Mouse (Mus musculus) hindlimb bud, embryonic 11.5 days (tissue): Measurements from ENCODE around the gene Sacs.
"Not testable (repeated sequence)": the region's sequence is repeated elsewhere in the genome, so short reads cannot be mapped to it uniquely, and the experiment has no call there.

Experiments used
- DNase-seq: peaks from one replicate; pipeline ENCODE4 v3.0.0-alpha.2; 2012; ENCODE audit warnings: low read depth, low spot score; ENCODE audit errors: extremely low spot score

The Sacs gene

DNA sequence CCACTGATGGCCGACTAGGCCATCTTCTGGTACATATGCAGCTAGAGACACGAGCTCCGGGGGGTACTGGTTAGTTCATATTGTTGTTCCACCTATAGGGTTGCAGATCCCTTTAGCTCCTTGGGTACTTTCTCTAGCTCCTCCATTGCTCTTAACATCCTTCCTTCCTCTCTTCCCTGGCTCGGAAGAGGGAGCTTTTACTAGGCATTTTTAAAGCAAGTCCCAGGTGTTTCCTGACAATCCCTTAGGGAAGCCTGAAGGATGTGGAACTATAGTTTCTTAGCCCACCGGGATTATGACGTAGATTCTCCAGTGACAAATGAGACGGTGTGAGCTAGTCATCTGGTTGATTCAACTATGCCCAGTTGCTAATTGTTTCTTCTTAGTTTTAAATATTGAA lies 19.2 kb downstream of the Sacs start:
- DNase-seq: not testable (repeated sequence)

DNA sequence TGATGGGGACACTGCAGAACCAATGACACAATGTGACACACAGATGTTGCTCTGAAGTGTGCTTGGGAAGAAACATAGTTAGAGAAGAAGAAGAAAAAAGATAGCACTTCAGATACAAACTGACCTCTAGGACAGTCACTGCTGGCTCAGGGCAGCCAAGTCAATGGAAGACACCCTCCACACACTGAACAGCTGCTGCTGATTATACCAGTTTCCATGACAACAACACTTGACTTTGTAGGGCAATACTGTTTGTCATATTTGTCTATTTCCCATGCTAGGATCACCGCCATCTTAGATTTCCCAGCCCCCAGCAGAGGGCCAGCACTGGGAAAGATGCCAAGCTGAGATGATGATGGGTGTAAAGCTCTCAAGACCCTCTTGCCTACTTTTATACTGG lies 22.7 kb downstream of the Sacs start:
- no peak for DNase-seq

DNA sequence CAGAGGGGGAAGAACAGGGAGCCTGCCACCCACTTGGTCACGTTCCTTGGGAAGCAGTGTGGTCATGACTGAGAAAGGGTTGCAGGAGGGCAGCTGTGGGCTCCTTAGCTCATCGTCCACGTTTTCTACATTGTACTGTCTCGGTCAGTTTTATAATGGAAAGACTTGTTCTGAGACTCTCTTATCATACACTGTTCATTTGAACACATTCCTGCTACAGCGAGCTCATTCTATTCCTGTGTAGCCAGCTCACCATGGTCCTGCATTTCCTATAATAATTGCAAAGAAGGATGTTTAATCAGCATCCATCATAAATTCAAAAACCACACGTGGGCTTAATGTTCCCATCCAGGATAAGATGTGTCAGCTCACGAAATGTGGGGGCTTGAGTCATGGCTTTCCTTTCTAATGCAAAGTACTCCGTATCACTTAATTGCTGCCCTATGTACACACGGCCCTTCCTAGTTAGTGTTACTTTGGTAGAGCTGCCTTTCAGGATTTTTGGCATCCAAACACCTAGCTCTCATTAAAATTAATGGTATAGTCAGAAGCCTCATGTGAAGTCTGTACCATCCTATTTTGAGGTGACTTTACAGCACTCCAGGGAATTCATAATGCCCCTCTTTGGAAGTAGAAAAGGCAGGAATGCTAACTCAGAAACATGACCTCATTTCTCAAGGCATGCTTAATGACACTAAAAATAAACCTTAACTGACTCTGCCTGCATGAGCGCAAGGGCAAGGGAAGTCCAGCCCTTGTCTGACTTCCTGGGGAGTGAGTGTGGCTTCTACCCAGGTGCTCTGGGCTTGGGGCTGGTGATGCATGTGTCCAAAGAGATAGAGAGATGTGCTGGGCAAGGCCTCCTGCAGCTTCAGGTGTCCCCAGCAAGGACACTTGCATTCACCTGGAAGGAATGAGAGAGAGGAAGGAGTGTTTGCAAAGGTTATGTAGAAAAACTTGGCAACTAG lies 23.4 kb downstream of the Sacs start:
- DNase-seq: no peak

DNA sequence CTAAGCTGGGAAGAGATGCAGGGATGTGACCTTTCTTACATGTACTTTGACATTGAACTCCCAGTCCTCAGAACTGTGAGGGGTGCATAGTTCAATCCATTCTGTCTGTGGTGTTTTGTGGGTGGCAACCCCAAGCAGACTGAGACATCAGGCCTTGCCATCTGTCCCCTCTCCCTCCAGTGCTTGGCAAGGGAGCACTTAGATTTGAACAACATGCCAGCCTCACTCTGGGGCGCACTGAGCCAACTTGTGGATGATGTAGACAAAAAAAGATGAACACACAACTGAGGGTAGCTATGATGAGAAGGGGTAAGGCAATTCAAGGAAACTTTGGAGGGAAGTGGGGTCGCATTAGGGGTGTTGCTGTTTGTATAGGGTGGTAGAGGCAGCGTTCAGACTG lies 26.2 kb downstream of the Sacs start:
- DNase-seq: no peak

DNA sequence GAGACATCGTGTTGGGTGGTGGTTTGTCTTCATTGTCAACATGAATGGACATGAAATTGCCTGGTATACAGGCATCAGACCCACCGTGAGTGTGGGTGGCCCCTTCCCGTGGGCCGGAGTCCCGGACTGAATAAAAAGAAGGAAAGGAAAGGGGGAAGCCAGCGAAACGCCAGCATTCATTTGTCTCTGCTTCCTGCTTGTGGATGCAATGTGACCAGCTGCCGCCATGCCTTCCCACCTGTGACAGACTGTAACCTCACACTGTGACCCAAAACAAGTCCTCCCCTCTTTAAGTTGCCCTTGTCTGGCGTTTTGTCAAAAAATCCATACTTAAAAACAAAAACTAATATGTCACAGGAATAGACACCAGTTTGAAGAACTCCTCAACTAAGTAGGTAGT lies 27.7 kb downstream of the Sacs start:
- DNase-seq: no peak

DNA sequence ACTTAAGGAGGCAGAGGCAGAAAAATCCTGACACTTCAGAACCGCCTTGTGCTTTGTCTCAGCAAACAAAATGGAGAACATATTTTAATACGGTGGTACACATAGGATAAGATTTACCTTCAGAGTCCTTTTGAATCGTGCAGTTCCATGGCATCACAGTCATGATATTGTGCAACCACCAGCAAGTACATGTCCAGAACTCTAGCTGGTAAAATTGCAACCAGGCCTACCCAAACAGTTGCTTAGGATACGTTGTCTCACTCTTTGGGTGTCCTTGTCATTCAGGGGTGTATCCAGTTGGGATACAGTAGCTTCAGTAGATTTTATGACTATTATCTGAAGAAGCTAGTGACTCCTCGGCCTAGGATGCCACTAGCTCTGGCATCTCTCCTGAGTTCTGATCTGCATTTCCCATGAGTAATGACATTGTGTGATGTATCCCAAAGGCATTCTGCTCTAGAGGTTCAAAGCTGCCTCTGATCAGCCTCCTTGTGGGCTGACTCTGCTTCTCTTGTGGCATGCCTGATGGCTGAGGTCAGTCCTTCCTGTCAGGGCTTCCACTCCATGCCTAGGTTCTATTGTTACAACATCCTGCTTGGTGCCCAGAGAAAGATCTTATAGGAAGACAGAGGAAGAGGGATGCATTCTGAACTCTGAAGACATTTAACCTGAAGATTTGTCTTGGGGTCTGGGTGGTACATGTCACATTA lies 33.2 kb downstream of the Sacs start:
- no peak for DNase-seq

DNA sequence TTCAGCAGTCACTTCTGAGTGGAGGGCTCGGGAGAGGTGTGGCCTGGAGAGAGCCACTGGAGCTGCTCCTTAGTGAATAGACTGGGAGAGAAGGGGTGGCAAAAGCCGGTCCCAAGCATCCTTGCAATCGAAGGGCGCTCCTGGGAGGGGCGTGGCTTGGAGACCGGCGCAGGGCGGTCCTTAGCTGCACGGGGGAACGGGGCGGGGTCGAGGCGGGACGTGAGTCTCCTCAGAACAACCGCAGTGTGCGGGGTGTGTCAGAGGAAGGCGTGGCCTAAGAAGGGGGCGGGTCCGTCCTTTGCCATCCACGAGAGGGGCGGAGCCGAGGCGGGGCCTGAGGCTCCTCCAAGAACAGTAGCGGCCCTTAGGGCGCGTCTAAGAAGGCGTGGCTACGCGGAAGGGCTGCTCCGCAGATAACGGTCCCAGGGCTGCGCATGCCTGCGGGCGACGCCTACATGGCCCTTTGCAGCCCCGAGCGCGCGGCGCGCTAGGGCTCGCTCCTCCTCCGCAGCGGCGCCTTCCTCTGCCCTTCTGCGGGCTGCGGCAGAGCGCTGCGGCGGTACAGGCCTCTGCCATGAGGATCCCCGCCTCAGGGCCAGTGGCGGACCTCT lies 34.4 kb downstream of the Sacs start:
- peak; percentile 94 for DNase-seq

DNA sequence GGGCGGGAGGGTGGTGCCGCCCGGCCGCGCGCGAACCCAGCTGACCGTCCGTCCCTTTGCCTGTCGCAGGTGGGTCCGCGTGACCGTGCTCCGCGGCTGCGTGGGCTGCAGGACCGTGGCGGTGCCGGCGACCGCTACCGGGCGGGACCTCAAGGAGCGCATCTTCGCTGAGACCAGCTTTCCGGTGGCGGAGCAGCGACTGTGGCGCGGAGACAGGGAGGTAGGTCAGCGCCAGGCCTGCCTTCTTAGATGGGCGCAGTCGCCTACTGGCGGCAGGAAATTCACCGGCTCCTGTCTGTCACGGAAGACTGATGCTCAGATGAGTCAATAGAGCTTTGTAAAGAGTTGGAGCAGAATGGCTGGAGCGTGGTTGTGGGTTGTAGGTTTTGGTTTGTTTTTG lies 35.0 kb downstream of the Sacs start:
- DNase-seq: no peak

DNA sequence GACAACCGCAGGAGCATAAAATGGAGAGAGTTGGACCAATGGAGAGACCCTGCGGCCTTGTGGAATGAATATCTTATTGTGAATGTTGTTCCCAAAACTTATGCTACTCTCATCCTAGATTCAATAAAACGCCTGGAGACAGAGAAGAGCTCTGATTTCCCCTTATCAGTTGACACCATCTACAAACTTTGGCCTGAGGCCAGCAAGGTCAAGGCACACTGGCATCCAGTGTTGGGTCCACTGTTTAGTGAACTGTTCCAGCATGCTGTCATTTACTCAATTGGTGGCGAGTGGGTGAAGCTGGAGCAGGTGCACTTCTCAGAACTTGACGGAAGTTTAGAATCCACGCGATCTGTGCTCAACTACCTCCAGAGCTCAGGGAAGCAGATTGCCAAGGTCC lies 53.6 kb downstream of the Sacs start:
- DNase-seq: no peak

DNA sequence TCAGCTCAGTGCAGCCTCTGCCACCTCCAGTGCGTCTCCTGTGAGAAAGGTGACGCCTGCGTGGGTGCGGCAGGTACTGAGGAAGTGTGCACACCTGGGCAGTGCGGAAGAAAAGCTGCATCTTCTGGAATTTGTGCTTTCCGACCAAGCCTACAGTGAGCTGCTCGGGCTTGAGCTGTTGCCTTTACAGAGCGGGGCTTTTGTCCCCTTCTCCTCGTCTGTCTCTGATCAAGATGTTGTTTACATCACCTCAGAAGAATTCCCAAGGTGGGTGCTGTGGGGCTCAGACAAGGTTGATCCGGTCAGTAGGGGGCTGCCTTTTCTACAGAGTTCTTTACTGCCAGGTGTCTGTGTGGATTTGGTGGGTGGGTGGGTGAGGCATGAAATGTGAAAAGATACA lies 54.1 kb downstream of the Sacs start:
- DNase-seq: no peak

DNA sequence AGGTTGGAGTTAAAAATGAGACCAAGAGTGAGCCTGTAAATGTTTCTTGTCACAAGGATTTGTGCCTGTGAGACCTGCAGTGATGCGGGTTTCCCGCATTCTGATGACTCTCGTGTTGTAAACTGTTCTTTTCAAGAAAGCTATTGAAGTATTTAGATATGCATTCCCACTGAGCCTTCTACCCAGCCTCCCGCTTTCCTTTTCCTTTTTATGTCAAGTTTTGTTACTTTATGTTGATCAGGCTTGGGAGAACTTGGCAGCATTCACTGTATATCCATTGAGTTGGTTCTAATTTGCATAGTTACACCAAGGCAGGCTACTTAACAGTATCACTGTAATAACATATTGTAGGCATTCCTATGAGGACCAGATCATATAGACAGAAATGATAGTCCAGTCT lies 56.2 kb downstream of the Sacs start:
- DNase-seq: no peak

DNA sequence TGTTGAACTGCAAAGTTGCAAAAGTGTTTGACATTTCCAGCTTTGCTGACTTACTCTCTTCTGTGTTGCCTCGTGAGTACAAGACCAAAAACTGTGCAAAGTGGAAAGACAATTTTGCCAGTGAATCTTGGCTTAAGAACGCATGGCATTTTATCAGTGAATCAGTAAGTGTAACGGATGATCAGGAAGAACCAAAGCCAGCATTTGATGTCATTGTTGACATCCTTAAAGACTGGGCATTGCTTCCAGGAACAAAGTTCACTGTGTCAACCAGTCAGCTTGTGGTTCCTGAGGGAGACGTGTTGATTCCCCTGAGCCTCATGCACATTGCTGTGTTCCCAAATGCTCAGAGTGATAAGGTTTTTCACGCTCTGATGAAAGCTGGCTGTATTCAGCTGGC lies 71.9 kb downstream of the Sacs start:
- DNase-seq: no peak

DNA sequence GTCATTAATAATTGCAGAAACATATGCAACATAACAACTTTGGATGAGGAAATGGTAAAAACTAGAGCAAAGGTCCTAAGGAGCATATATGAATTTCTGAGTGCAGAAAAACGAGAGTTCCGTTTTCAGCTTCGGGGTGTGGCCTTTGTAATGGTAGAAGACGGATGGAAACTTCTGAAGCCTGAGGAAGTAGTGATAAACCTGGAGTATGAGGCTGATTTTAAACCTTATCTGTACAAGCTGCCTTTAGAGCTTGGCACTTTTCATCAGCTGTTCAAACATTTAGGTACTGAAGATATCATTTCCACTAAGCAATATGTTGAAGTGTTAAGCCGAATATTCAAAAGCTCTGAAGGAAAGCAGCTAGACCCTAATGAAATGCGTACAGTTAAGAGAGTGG lies 73.5 kb downstream of the Sacs start:
- no peak for DNase-seq

DNA sequence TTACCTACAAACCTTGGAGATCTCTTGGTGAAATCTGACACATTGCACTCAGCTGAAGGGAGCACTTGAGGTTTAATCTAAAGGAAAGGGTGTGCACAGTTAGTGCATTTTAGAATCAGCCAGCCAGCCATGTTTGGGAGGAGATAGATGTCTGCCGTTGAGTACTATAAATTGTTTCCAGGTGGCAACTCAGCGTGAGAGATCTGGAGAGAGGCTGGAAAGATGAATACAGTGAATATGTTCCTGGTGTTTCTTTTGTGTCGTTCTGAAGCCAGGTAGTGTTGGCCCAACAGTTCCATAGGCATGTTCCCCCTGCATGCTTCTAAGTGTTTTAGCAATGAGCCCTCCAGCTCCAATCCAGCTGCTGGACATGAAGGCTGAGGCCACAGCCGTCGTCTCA lies 82.9 kb downstream of the Sacs start:
- no peak for DNase-seq

DNA sequence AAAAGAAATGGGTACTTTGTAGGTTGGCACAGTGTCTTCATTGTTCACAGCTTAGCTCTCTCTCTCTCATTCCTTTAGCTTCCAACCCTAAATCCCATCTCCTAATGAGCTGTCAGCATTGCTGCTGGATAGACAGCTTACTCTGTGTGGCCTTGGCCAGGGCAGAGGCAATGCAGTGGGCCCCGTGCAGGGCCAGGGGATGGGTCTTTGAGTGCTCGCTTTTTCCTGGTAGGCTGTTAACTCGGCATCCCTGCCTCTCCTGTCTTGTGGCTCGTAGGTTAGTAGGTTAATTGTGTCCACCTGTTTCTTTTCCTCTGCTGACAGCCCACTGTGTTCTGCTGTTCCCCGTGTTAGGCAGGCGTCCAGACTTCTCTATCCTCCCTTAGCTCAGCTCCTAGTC lies 84.2 kb downstream of the Sacs start:
- DNase-seq: no peak

DNA sequence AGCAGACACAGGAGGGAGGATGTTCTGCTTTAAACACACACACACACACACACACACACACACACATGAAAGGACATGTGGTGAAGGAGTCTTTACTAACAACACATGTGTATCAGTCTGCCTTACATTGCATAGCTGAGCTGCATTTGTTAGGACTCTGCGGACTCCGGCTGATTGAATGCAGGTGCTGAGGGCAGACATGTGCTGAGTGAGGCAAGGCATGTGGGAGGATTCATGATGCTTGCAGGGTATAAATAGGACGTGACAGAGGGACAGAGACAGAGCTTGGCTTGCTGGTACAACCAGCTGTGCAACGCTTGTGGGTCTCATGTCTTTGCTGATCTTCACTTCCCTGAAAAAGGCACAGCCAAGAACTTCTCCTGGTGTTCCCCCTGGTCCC lies 85.5 kb downstream of the Sacs start:
- DNase-seq: no peak

DNA sequence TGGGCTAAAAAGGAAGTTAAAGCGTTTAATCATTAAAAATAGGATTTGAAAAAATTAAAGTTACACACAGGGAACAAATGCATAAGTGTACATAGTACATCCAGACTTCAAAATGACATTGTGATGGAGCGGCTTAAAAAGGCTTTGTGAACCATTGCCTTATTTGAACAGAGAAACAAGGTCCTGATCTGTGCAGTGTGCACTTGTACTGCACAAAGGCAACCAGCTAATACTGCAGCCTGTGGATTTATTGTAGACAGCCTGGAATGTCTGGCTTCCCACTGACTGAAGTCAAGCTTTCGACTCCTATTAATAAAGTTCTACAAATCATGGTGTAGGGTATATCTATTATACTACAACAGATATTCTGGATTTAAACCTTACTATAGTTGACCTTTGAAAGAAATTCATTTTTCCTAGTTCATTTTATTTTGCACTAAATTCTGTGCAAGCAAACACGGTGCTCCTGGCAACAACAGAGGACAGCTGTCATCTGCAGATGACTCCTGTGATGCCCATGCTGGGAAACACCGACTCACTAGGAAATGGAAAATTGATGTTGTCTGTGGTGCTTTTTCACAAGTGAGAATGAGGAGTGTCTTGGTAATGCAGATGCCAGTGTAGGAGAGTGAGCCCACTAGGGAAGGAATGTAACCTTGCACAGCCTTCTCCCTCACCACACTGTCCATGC lies 86.3 kb downstream of the Sacs start:
- no peak for DNase-seq

DNA sequence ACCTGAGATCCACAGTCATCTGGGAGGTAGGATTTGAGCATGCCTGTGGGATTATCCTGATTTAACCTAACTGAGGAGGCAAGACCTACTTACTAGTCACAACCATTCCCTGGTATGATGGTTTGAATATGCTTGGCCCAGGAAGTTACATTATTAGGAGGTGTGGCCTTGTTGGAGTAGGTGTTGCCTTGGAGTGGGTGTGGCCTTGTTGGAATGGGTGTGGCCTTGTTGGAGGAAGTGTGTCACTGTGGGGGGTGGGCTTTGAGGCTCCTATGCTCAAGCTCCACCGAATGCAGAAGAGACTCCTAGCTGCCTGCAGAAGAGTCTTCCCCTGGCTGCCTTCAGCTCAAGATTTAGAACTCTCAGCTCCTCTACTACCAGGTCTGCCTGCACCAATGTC lies 87.9 kb downstream of the Sacs start:
- DNase-seq: no peak

DNA sequence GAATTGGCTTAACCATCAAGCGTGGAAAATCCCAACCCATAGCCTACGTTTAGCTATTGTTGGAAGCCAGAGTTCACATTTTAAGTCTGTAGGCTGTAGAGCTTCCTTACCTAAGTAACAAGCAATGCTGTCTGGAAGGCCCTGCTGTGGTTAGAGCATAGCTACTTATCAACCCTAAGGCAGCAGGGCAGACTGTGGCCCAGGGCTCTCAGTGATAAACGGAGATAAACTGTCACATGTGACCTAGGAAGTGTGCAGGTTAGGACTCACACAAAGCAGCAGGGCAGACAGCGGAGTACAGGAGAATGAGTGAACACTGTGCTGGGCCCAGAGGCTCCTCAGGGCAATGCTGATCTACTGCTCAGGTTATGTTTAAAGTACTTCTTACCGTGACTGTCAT lies 91.5 kb downstream of the Sacs start:
- no peak for DNase-seq

DNA sequence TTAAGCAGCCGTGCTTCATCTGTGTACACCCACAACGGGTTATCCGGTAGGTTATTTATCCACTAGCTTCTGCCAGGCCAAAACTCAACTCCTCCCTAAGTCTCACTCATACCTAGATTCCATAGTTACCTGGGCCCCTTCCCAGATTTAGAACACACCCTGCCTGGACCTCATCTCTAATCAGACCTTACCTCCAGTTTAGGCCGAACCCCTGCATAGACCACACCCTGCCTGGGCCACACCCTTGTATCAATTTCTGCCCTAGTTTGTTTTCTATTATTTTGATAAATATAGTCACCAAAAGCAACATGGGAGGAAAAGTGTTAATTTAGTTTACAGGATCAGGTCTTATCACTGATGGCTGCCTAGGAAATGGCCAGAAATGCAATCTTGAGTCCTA lies 91.9 kb downstream of the Sacs start:
- DNase-seq: no peak

DNA sequence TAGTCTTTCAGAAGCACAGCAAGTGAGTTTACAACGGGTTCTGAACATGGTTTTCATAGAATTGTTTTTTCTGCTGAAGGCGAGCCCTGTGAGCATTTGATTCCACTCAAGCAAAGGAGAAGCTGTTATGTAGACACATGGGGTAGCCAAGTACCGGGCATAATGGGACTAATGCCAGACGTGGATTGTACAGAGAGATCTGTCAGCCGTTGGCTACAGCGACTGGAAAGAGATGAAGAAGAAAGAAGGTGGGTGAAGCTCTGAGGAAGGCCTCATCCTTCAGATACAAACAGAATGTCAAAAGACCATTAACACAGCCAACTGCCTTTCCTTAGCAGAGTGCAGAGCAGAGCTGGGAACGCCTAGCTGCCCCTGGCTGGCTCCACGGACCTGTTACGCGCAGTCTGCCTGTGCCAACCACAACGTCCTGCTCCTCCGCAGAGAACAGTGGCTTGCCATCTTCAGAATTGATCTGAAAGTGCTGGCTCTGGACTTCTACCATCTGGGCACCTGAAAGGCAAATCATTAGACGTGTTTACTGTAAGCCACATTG lies 93.8 kb downstream of the Sacs start:
- DNase-seq: no peak
